Mouse (Mus musculus) spleen, postnatal 4 days (tissue): ENCODE data around the gene Apoc4.
"Not testable (repeated sequence)": the region's sequence is repeated elsewhere in the genome, so short reads cannot be mapped to it uniquely, and the experiment has no call there.

Experiments
- DNase-seq, 2 experiments: peaks; one replicate each; pipeline ENCODE4 v3.0.0; 2022; ENCODE audit warnings: low spot score in 2 of 2

The Apoc4 gene

GRCm38 (mm10) chr7:19699827-19700148 is 18.5 kb upstream of the Apoc4 start:
- no peak for DNase-seq

DNA sequence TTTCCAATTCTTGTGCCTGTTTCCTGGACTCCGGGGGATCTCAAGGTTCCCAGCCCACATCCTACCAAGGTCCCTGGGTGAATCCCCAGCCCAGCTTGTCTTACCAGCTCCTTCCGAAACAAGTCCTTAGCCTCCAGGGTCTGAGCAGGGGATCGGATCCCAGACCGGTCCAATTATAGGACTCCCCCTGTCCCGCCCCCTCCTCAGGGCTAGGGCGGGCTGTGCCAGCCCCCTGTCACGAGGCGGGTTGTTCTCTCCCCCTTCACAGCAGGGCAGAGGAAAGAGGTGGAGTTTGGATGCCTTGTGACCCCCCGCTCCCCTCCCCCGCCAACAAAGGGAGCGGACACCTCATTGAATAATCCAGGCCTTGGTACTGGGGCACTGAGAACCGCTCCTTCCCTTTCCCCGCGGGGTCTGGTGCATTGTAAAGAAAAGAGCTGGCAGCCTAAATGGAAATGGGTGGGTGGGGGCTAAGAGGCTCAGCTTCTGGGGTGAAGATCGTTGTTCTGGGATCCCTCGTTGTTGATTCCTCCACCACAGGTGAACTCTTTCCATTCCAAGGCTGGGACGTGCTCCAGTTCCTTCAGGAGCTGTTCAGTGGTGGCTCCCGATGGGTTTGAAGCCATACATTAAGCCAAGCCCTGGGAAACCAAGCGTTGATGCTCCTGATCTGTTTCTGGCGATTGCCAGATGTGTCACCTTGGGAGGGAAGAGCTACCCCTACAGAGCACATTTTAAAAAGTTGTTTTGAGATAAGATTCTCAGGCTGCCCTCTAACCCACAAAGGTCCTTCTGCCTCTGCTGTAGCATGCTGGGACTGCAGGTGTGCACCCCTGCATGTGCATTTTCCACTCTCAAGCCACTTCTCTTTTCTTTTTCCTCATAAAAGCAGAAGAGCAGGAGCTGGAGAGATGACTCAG is 17.9 kb upstream of the Apoc4 start, which contains the start of gene Apoe:
Apoe (minus strand) TSS at position 282 of the 920 bp plus-strand sequence.
- DNase-seq = peak in 1 of 2 experiments; percentile 23

DNA sequence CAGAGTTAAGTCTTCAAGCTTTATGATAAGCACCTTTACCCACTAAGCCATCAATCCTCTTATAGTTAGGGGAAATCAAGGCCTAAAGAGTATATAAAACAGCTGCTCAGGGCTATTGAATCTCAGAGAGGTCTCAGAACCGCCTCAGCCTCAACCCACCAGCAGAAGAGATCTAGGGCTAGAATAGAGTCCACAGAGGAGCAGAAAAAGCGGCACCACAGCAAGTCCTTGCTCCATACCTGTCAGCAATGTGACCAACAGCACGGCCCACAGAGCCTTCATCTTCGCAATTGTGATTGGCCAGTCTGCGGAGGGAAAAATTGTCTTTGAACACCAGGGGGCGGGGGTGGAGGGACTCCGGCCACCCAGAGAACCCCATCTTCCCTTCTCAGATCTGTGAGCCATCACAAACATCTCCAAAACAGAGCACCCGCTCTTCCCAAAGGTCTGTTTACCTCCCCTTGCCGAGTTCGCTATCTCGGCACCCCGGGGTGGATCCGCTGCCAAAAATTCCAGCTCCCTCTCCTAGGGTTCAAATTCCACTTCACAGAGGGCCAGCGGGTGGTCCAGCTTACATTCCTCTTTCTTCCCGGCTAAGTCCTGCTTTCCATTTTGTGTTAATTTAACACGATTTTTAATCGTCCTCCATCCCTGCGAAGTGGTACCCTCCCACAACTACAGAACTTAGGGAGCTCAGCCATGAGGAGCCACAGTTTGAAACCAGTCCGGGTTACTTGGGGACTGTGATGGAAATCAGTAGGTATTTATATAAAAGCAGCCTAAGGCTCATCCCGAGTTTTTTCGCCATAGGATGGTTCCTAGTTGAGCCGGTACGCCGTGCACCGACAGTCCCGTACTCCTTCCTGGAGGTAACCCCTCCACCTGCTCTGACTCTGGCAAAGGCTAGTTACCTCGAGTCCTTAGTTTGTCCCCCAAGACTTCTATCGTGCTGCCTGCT is 16.9 kb upstream of the Apoc4 start:
- DNase-seq = no peak

DNA sequence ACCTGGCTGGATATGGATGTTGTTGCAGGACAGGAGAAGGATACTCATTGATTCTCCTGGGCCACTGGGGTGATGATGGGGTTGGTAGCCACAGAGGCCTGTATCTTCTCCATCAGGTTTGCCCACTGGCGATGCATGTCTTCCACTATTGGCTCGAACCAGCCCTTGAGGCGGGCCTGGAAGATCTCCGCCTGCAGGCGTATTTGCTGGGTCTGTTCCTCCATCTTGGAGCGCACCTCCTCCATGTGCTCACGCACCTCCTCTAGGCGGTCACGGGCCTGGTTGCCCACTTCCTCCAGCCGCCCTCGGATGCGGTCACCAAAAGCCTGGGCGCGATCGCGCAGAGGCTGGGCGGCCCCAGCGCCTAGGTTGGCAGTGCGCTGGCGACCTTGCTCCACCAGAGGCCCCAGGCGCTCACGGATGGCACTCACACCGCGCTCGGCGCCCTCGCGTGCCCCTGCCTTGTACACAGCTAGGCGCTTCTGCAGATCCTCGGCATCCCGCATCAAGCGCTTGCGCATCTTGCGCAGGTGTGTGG is 15.1 kb upstream of the Apoc4 start:
- DNase-seq = no peak

DNA sequence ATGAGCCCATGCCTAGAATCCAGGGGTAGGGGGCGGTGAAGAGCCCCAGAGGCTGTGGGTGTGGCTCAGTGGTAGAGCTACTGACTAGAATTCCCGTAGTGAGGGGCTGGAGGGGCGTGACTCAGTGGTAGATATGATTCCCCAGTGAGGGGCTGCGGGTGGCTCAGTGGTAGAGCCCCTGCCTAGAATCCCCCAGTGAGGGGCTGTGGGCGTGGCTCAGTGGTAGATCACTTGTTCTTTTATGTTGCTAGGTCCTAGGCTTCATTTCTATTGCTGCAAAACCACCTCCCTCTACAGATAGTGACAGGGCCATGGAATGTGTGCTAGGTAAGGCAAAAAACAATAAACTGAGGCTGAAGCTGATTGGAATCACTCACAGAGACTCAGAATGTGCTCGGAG is 14.6 kb upstream of the Apoc4 start:
- DNase-seq = no peak

- no peak for DNase-seq
Observed at GRCm38 (mm10) chr7:19695213-19695594, 13.9 kb upstream of the Apoc4 start.

- DNase-seq = no peak
Observed at GRCm38 (mm10) chr7:19694336-19695212, 13.3 kb upstream of the Apoc4 start.

- DNase-seq = peak in 1 of 2 experiments; percentile 41
Observed at GRCm38 (mm10) chr7:19693421-19693820, 12.1 kb upstream of the Apoc4 start.

DNA sequence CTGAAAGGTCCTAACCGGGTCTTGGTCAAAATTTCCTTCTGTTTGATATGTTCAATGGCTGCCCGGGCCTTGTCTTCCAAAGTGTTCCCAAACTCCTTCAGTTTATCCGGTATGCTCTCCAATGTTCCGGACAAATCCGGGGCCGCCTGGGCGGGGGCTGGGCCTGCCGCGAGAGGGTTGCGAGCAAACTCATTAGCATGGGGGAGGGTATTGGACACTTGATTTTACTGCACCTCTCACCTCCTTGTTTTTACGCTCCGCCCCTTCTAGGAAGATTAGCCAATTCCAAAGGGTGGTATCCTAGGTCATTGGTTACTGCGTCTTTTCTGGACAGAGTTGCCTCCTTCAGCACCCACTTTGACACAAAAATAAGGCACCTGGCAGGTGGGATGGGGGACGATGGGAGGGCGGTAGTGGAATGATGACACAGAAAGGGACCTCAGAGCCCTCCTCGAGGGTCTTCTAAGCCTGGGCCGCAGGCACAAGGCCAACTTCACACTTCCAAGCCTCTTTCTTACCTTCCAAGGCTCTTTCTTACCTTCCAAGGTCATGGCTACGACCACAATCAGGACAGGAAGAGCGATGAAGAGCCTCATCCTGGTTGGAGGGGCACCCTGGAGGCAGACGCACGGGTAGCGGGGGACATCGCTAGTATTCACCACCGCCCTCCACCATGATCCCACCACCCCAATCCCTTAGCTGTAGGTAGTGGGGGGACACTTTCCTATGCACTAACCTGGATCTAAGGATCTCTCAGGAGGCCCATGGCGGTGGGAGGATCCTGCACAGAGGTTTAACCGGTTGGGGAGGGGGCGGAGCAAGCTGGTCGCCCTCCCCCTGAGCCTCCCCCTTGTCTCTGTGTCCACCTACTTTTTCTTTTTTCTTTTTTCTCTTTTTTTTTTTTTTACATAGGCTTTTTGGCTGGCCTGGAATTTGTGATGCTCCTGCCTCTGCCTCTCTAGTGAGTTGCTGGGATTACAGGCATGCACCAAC is 10.9 kb upstream of the Apoc4 start, which contains the start of gene Apoc1:
Apoc1 (minus strand) TSS at position 788 of the 993 bp plus-strand sequence.
- DNase-seq = no peak

GRCm38 (mm10) chr7:19691434-19691833 is 10.2 kb upstream of the Apoc4 start:
- DNase-seq = no peak

DNA sequence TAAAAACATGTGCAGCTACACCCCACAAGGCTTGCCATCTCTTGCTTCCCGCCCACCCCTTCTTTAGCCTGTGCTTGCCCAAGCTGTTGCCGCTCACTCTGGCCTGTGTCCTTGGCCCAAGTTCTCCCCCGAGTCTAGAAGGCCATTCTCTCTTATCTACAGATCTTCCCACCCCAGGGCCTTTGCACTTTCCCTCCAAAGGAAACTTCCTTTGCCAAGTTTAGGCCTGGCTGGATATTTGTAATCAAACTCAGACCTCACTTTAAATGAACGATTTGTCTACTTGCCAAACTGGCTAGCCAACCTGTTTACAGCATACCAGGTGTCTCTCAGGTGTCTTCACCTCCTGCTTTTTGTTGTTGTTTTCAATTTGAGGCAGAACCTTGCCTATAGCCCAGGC is 9.6 kb upstream of the Apoc4 start:
- no peak for DNase-seq

- DNase-seq = no peak
Observed at GRCm38 (mm10) chr7:19688611-19689010, 7.3 kb upstream of the Apoc4 start.

- no peak for DNase-seq
Observed at GRCm38 (mm10) chr7:19688101-19688500, 6.8 kb upstream of the Apoc4 start.

- DNase-seq = not testable (repeated sequence)
Observed at GRCm38 (mm10) chr7:19686927-19687583, 5.8 kb upstream of the Apoc4 start.

GRCm38 (mm10) chr7:19686521-19686920 is 5.2 kb upstream of the Apoc4 start:
- DNase-seq = no peak

- DNase-seq = no peak
Observed at GRCm38 (mm10) chr7:19685374-19685773, 4.1 kb upstream of the Apoc4 start.

DNA sequence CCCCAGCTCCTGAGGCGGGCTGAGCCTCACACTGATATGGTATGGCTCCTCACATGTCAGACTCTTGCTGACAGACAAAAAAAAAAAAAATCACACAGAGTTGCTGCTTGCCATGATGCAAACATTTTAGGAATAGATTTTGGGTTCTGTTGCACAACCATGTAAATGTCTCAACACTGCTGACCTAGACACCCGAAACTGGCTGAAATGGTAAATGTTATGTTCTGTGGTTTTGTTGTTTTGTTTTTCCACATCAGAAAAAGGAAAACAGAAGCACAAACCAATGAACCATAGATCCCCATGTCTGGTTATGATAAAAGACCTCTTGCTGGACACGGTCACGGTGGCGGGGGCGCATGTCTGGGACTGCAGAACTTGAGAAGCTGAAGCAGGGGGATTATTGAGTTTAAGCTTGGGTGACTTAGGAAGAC is 2.5 kb upstream of the Apoc4 start:
- DNase-seq = no peak

- no peak for DNase-seq
Observed at GRCm38 (mm10) chr7:19682979-19683378, 1.7 kb upstream of the Apoc4 start.

DNA sequence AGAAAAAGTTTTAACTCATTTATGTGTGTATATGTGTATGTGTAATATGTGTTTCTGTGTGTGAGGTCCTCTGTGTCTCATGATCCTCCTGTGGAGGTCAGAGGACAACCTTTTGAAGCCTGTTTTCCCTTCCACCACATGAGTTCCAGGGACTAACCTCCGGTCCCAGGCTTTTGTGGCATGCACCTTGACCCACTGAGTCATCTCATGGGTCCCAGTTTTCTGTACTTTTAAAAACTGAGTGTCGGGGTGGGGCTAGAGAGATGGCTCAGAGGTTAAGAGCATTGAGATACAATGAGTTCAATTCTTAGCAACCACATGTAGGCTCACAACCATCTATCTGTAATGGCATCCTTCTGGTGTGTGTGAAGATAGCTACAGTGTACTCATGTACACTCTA is 577 bp downstream of the Apoc4 start:
- no peak for DNase-seq
